Mouse (Mus musculus) right cerebral cortex, postnatal 36 days (tissue): ENCODE data around the gene Alg1.
A peak's percentile ranks its signal among the peaks of the same experiment; 100 is the strongest.

Experiments
- DNase-seq, 2 experiments: peaks; one replicate each; pipeline ENCODE4 v3.0.0; 2022; ENCODE audit warnings: low spot score in 2 of 2, mixed read lengths in 1 of 2

Gene Alg1

DNA sequence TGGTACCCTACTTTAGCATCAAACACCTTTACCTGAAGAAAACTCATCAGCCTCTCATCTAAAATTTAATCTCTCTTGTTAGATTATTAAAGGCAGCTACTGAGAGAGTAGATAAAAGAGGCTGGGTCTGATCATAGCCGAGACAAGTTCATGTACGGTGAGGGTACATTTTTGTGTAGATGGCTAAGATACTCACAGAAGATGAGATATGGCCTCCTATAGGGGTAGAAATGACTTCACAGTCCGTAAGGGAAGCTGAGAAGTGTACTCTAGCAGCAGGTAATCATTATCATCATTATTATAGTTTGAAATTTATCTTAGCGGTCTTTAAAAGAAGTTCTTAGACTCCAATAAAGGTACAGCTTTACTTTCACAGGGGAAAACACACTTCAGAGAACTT is 439 bp upstream of the Alg1 start:
- DNase-seq, result no peak

DNA sequence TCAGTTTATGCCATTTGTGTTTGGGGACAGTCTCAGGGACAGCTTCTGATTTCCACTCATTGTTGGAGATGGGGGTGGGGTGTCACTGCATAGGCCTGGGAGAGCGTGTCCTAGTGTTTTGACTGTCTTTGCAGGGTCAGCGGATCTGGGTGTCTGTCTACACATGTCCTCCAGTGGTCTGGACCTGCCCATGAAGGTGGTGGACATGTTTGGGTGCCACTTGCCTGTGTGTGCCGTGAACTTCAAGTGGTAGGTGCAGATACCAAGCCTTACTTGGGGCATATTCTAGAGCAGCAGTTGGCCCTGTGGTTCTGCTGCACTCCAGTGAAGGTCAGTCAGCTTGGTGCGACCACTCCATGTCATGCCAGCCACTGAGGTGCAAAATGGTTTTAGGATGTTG is 8.9 kb downstream of the Alg1 start:
- no peak for DNase-seq

DNA sequence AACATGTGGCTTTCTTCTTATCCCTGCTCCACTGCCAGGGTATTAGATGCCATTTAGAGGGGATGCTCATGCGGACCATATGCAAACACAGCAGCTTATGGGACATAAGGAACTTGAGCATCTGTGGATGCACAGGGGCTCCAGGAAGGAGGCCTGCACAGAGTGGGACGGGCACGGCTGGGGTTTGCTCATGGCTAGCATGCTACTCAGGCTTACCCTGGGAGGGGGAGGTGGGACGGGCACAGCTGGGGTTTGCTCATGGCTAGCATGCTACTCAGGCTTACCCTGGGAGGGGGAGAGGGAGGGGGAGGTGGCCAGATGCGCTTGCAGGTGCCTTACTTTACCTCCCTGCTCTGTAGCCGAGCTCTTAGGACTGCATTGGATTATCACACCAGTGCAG is 9.5 kb downstream of the Alg1 start:
- no peak for DNase-seq

DNA sequence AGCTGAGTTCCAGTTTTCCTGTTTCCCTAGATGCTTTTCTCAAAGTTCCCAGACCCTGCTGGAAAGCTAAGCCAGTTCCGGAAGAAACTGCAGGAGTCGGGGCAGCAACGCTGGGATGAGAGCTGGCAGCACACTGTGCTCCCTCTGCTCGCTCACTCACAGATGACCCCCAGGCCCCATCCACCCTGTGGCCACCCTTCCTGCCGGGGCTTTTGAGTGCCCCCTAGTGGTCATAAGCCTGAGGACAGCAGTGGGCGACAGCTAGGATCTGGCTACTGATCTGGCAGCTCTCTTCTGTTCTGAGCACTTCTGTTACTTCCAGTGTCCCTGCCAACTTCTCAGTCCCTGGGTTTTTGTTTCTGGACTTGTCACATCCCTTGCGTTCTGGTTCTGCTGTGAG is 11.0 kb downstream of the Alg1 start:
- no peak for DNase-seq

DNA sequence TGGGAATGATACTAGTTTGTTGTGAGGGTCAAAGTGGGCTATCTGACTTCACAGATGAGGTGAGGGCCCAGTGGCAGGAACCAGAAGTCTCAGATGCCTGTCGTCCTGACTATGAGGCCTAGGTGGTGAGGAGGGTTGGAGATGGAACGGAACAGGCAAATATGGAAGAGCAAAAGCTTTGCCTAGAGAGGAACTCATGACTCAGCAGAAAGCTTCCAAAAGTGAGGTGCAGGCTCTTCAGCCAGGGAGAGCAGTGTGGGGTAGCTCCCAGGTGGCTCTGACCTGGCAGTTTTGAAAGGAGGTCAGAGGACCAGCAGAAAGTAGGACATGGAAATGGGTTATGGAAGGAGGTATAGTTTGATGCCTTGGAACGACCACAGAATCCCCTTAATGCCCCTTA is 17.5 kb downstream of the Alg1 start:
- DNase-seq, result no peak

DNA sequence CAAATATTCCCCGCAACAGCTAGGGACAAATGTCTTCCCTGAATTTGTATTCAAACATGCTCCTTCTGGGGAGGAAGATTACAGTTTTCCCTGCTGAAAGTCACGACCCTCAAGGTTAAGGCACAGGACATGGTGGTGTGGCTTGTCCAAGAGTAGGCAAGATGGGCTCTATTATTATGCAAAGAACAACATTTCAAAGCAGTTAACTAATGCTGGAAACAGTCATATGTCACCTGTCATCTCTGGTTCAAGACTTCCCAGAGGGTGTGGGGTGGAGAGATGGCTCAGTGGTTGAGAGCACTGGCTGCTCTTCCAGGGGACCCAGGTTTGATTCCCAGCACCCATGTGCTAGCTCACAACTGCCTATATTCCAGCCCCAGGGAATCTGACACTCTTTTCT is 18.8 kb downstream of the Alg1 start:
- DNase-seq, result no peak

DNA sequence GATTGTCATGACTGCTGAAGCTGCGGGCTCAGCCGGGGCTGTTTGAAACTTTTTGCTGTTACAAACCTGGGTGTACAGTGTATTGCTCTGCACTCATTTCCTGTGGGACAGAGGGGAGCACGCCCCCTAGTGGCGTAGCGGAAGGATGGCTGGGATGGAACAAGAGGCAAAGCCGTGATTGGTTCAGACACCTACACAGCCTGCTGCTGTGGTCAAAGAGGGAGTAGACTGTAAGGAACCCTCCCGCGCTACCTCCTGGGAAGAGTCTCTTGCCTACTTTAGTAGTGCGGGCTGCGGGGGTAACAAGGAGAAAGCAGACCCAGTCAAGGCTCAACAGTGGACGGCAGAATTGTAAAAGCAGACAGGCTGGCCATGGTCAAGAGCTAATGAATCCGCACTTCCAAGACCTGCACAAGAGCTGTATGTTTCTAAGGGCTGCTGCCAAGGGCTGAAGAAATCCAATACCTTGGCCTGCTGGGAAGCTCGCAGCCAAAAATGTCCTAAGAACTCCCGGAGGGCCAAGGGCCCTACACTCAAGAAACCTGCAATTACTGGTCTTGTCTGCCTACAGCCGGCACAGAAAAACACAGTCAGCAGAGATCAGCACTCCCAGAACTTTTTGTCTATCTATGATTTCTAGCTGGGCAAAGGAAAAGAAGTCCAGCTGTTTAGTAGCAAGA is 21.1 kb downstream of the Alg1 start:
- DNase-seq, result peak in 1 of 2 experiments; percentile 32

DNA sequence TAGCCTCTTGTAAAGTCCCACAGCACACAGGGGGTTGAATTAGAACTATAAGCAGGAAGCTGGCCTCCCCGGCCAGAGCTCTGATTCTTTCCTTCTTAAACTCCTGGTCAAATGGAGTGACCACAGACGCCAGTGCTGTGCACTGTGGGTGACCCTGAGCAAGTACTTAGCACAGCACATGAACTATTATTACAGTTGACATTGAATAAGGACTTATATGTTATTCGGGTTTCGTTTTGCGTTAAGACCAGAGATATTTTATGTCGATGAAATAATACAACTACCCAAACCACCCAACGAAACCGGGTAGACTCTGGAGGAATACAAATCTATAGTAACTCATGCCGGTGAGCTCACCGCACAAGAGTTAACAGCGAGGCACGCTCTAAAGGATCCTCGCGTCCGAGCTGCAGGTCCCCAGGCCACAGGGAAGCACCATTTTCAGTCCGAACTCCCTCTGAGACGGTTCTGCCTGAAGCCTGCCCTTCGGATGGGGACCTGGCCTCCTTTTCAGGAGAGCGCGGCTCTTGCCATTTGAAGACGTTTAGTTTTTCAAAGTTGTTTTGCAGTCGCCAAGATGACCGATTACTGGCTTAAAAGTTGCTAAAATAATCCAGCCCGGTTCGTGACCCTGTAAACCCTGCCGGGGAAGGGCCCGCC is 21.8 kb downstream of the Alg1 start:
- no peak for DNase-seq

DNA sequence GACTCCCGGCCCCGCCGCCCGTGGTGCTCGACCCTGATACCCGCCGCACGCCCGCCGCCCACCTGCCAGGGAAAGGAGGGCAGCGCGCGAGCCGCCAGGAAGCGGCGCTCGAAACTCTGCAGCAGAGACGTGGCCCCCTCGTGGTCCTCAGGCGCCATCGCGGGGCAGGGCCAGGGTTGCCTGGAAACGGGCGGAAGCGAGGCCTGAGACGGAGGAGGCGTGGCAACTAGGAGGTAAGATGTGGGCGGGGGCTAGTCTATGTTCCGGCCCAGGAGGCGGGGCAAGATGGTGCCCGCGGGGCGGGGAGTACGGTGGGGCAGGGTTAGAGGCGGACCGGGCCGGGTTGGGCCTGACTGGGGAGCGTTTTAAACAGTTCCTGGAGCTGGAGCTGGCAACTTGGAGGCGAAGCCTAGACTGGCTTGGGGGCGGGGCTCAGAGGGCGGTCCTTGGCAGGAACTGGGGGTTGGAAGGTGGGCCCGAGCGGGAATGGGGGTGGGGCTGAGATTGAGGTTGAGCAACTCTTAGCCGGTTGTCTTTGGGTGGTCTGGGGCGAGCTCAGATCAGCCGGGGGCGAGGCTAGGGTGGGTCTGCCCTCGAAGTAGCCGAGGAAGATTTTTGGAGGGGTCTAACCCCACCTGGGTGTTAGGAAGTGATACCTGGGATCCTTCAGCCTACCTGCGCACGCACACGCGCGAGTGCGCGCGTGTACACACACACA is 22.5 kb downstream of the Alg1 start, which contains the start of gene Eef2kmt:
Eef2kmt (minus strand) TSS at position 205 of the 718 bp plus-strand sequence.
- peak; percentile 95 to 96 for DNase-seq

DNA sequence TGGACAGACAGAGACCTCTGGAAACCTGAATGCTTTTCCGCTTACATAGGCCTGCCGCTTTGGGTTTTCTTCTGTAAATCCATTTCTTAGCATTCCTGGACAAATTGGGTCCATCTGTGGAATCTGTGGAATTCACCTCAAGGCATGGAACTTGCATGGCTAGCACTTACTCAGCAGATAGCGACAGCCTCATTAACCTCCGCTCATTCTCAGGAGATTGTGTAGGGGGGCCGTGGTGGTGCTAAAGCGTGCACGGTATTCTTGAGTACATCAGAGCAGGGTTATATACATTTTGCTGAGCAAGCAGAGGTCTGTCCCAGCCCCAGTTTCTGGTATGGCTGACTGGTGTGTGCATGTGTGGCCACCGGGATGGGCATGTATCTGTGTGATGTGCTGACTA is 29.7 kb downstream of the Alg1 start:
- DNase-seq, result no peak

DNA sequence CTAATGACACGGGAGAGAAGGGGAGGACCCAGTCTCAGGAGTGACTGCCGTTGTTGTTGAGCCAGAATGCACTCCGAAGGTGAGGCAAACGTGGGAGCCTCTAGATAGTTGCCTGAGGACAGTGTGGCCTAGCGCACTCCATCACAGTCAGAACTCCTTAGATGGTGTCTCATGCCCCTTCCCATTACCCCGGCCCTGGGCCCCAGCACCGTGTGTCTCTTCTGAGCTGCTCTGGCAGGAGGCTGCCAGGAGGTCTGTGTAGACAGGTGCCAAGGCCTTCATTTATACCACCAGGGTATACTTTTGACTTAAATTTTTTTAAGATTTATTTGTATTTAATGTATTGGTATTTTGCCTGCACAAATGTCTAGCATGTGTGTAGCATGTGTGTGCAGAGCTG is 30.5 kb downstream of the Alg1 start:
- no peak for DNase-seq

DNA sequence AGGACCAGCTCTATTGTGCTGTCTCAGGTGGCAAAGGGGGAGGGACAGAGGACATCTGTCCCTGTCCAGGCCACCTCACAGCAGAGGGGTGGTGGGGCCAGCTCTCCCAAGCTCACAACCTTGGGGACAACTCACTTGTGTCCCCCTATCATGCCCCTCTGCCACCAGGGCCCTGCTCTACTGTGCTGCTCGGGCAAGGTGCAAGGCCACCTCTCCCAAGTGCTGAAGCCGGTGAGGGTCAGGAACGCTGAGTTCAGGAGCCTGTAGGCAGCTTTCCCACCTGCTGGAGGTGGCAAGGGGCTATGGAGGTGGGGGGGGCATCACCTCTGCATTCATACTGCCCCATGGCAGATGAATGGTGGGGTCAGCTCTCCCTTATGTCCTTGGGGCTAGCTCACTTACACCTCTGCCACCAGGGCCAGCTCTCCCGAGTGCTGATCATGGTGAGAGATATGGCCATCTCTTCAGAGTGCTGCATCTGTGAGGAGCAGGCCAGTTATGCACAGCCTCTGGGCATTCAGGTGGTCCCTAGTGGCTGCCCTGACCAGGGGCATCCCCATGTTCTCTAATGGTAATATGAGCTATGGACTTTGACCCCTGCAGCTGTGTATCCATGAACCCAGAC is 38.1 kb downstream of the Alg1 start:
- DNase-seq, result no peak

DNA sequence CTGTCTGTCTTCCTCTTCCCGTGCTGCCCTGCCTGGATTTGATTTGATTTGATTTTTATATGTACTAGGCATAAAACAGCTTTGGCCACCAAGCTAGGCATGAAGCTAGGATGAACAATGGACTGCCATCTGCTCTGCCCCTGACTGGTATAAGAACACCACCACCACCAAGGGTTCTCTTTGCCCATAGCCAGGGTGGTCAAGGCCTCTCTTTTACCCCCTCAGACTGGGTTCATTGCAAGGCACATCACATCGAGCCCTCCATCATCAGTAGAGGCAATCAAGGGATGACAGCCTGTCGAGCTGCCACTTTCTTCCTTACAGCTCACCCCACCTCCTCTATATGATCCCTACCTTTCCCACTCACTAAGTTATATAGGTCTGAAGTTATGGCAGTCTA is 39.0 kb downstream of the Alg1 start:
- no peak for DNase-seq

DNA sequence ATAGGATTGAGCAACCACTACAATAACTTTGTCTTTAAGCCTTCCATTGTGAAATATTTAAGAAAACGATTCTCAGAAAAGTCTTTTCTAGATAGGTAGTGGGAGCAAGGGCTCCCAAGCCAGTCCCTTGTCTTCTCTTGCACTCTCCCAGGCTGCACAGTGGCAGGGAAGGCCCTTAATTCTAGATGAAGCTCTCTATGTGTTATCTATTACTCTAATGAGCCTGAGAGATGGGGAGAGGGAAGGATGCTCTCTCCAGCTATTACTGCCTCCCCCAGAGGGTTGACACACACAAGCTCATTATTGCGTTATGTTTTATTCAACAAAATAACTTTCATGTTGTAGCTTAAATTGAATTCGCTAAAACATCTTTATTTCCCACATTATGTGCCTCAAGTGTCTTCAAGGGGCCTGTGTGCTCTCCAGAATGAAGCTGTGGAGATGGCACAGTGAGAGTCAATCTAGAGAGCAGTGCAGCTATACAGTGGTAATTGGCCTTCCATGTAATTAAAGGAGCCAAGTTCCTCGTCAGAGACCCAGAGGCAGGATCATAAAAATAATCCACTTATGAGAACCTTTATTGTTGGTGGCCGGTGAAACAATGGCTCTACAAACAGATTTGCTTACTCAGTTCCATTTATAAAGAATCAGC is 46.3 kb downstream of the Alg1 start:
- no peak for DNase-seq

DNA sequence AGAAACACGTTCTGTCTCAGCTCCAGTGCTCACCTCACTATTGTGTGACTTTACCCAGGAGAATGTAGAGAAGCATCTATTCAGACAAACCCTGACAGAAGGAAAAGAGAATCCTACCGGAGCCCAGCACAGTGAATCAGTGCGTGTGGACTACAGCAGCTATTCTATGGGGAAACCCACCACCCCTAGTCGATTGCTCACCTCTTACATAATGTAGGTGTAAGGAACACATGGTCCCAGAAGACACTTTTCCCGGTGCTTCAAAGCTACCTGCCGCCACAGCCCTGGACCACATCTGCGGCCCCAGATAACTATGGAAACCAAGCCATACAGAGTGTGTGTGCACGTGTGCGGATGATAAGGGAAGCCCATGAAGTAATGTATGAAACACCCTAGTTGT is 49.3 kb downstream of the Alg1 start:
- DNase-seq, result no peak

DNA sequence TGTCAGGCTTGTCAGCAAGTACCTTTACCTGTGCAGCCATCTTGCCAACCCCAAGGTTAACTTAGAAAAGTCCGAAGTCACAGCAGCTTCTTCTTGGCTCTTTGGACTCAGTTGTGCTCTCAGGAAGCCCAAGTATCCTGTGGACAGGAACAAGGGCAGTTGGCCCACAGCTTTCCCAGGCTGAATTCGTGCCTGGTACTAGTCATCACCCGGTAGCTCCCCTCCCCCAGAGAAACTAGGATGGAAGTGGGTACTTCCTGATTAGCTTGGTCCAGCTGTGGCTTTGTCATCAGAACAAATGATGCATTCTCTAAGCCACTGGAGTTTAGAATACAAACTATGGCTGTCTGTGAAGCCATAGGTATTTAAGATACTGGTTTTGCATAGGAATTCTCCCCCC is 52.0 kb downstream of the Alg1 start:
- DNase-seq, result no peak
